Mouse (Mus musculus): Measurements from ENCODE around the gene Pomgnt1. TPM values are rescaled to one million over a fixed set of nuclear protein-coding genes. Genes with fewer than 3 reads are reported as not detected.

Pomgnt1 gene
- polyA plus RNA-seq, 1 experiment from 2014 or later, result 52.8 TPM

DNA sequence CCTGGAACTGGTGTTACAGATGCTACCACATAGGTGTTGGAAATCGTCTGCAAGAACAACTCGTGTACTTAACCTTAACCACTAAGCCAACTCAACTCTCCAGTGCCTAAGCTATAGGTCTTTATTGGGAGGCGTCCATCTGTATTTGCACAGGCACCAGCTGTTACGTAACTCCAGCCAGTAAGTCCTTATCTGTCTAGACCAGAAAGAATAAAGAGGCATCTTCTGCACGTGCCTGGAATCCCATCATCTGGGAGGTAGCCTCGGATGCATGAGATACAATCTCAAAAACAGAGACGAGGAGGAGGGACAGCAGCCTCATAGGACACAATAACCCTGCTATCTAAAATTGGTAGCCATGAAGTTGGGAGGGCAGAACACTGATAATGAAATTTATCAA lies 22.7 kb upstream of the Pomgnt1 start:
- no peaks in the 10 kb centered on the region for H3K27me3 ChIP-seq
- no peak overlapping the region for H3K27ac ChIP-seq
- H3K4me3 ChIP-seq, result no peak overlapping the region
- H3K4me1 ChIP-seq, result no peaks in the 10 kb centered on the region
- H3K9ac ChIP-seq, result no peak overlapping the region
- H3K36me3 ChIP-seq (ENCODE audit: poor library complexity, severe bottlenecking), result peaks cover 92% of the 10 kb centered on the region
- no peak overlapping the region for H3K4me2 ChIP-seq
- H3K9me3 ChIP-seq (replicated peaks), result no peaks in the 10 kb centered on the region
- no peak for ATAC-seq
- 91% methylated on average over 7 of the region's 7 CpGs for WGBS

GRCm38 (mm10) chr4:116105278-116105677 lies 18.4 kb upstream of the Pomgnt1 start:
- H3K27me3 ChIP-seq, result no peaks in the 10 kb centered on the region

DNA sequence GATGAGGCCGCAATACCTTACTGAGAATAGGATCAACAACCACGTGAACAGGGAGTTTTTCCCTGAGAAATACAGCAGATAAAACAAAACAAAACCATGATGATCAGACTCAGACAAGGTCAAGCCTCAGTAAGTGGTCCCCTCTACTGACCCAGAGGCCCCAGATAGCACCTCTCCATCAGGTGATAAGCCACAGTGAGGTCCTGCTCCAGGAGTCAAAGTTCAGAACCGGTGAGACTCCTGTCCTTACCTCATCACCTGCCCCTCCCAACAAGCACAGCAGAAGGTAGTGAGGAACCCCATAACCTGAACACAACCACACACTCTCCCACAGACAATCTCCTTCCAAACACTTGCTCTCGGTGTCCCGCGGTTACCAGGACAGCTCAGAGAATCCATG lies 12.9 kb upstream of the Pomgnt1 start:
- Histone ChIP-seq H3K4me1 (no peaks in the 10 kb centered on the region), H3K4me3 (no peak overlapping the region), H3K27me3 (no peaks in the 10 kb centered on the region), H3K27ac (no peak overlapping the region), H3K4me2 (no peak overlapping the region), H3K9me3 (replicated peaks) (no peaks in the 10 kb centered on the region), H3K36me3 (ENCODE audit: poor library complexity, severe bottlenecking) (peaks cover 53% of the 10 kb centered on the region), H3K9ac (no peak overlapping the region)
- no peak for ATAC-seq
- 94% methylated on average over 6 of the region's 6 CpGs for WGBS

More at GRCm38 (mm10) chr4:116105278-116105677, 18.4 kb upstream of the Pomgnt1 start:
- no peak for ATAC-seq
- H3K4me1 ChIP-seq, result no peaks in the 10 kb centered on the region
- no peak overlapping the region for H3K27ac ChIP-seq
- no peak overlapping the region for H3K9ac ChIP-seq
- 97% methylated on average over 5 of the region's 5 CpGs for WGBS
- H3K9me3 ChIP-seq (replicated peaks), result no peaks in the 10 kb centered on the region
- H3K4me3 ChIP-seq, result no peak overlapping the region
- H3K4me2 ChIP-seq, result no peak overlapping the region
- peaks cover 70% of the 10 kb centered on the region for H3K36me3 ChIP-seq (ENCODE audit: poor library complexity, severe bottlenecking)

- Histone ChIP-seq H3K9ac (no peak overlapping the region), H3K4me2 (no peak overlapping the region), H3K27me3 (no peaks in the 10 kb centered on the region), H3K4me1 (no peaks in the 10 kb centered on the region), H3K36me3 (ENCODE audit: poor library complexity, severe bottlenecking) (peaks cover 55% of the 10 kb centered on the region), H3K9me3 (replicated peaks) (no peaks in the 10 kb centered on the region), H3K4me3 (no peak overlapping the region), H3K27ac (no peak overlapping the region)
- no peak for ATAC-seq
- WGBS, result 46% methylated on average over 2 of the region's 2 CpGs
Measured at GRCm38 (mm10) chr4:116111486-116111885, 12.2 kb upstream of the Pomgnt1 start.

- Histone ChIP-seq H3K9ac (peak overlapping the region; percentile 73), H3K4me2 (peak overlapping the region; percentile 62), H3K9me3 (replicated peaks) (no peaks in the 10 kb centered on the region), H3K36me3 (ENCODE audit: poor library complexity, severe bottlenecking) (peaks cover 23% of the 10 kb centered on the region; the same call in 1 of the 2 replicates), H3K27ac (no peak overlapping the region), H3K4me3 (peak overlapping the region; percentile 58), H3K4me1 (peaks cover 27% of the 10 kb centered on the region), H3K27me3 (no peaks in the 10 kb centered on the region)
- 0% methylated on average over 1 of the region's 1 CpGs for WGBS
- no peak for ATAC-seq
Measured at GRCm38 (mm10) chr4:116122762-116123161, 878 bp upstream of the Pomgnt1 start.

- H3K4me3 ChIP-seq, result no peak overlapping the region
- ATAC-seq, result no peak
- 93% methylated on average over 4 of the region's 4 CpGs for WGBS
Measured at GRCm38 (mm10) chr4:116125803-116126386, 2.3 kb downstream of the Pomgnt1 start.

GRCm38 (mm10) chr4:116127956-116128355 lies 4.3 kb downstream of the Pomgnt1 start:
- ATAC-seq, result no peak
- no peak overlapping the region for H3K27ac ChIP-seq
- 68% methylated on average over 6 of the region's 6 CpGs for WGBS

More at GRCm38 (mm10) chr4:116125803-116126386, 2.3 kb downstream of the Pomgnt1 start:
- H3K4me2 ChIP-seq, result no peak overlapping the region
- H3K27ac ChIP-seq, result no peak overlapping the region
- H3K36me3 ChIP-seq (ENCODE audit: poor library complexity, severe bottlenecking), result no peaks in the 10 kb centered on the region; the same call in 1 of the 2 replicates
- no peaks in the 10 kb centered on the region for H3K27me3 ChIP-seq
- no peak overlapping the region for H3K9ac ChIP-seq
- peaks cover 27% of the 10 kb centered on the region for H3K4me1 ChIP-seq
- H3K9me3 ChIP-seq (replicated peaks), result no peaks in the 10 kb centered on the region

GRCm38 (mm10) chr4:116133126-116133525 lies 9.5 kb downstream of the Pomgnt1 start:
- ATAC-seq, result no peak
- Histone ChIP-seq H3K4me1 (no peaks in the 10 kb centered on the region), H3K4me2 (no peak overlapping the region), H3K9ac (no peak overlapping the region), H3K27me3 (no peaks in the 10 kb centered on the region), H3K4me3 (no peak overlapping the region), H3K9me3 (replicated peaks) (no peaks in the 10 kb centered on the region), H3K27ac (no peak overlapping the region), H3K36me3 (ENCODE audit: poor library complexity, severe bottlenecking) (no peaks in the 10 kb centered on the region)
- WGBS, result 91% methylated on average over 4 of the region's 4 CpGs

More at GRCm38 (mm10) chr4:116127956-116128355, 4.3 kb downstream of the Pomgnt1 start:
- Histone ChIP-seq H3K9me3 (replicated peaks) (no peaks in the 10 kb centered on the region), H3K27me3 (no peaks in the 10 kb centered on the region), H3K4me2 (no peak overlapping the region), H3K9ac (no peak overlapping the region), H3K4me1 (peaks cover 16% of the 10 kb centered on the region), H3K36me3 (ENCODE audit: poor library complexity, severe bottlenecking) (no peaks in the 10 kb centered on the region), H3K4me3 (no peak overlapping the region)

DNA sequence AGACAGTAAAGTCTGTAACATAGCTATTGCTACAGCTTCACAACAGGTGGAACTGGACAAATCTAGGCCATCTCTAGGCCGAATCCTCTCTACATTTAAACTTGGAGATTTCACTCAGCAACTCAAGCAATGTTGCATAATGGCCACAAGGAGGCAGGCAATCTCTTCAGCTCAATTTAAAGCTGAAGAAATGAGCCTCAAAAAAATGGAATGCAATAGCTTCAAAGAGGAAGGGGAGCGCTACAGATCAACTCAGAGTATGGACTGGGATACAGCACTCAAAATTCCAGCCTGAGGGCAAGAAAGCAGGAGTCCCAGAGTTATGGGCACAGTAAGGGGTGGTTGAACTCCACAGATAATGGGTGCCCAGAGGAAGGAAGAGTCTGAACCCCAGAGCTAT lies 11.3 kb downstream of the Pomgnt1 start:
- H3K4me3 ChIP-seq, result no peak overlapping the region
- WGBS, result 35% methylated on average over 2 of the region's 2 CpGs
- ATAC-seq, result 0 out of 2 replicates have a peak, but pooled peaks have one; percentile 38
- H3K4me1 ChIP-seq, result no peaks in the 10 kb centered on the region
- no peaks in the 10 kb centered on the region for H3K27me3 ChIP-seq
- no peaks in the 10 kb centered on the region for H3K9me3 ChIP-seq (replicated peaks)
- H3K9ac ChIP-seq, result no peak overlapping the region
- H3K36me3 ChIP-seq (ENCODE audit: poor library complexity, severe bottlenecking), result no peaks in the 10 kb centered on the region
- no peak overlapping the region for H3K27ac ChIP-seq
- H3K4me2 ChIP-seq, result no peak overlapping the region

GRCm38 (mm10) chr4:116137421-116137996 lies 13.9 kb downstream of the Pomgnt1 start:
- H3K4me3 ChIP-seq, result no peak overlapping the region

GRCm38 (mm10) chr4:116140801-116141574 lies 17.3 kb downstream of the Pomgnt1 start:
- no peaks in the 10 kb centered on the region for H3K9me3 ChIP-seq (replicated peaks)
- H3K27ac ChIP-seq, result no peak overlapping the region
- H3K4me1 ChIP-seq, result peaks cover 18% of the 10 kb centered on the region
- no peak overlapping the region for H3K9ac ChIP-seq
- peaks cover 9% of the 10 kb centered on the region for H3K27me3 ChIP-seq
- no peaks in the 10 kb centered on the region for H3K36me3 ChIP-seq (ENCODE audit: poor library complexity, severe bottlenecking)
- H3K4me2 ChIP-seq, result no peak overlapping the region
- 86% methylated on average over 7 of the region's 7 CpGs for WGBS
- H3K4me3 ChIP-seq, result no peak overlapping the region
- no peak for ATAC-seq

More at GRCm38 (mm10) chr4:116137421-116137996, 13.9 kb downstream of the Pomgnt1 start:
- no peak overlapping the region for H3K27ac ChIP-seq
- H3K27me3 ChIP-seq, result no peaks in the 10 kb centered on the region
- no peaks in the 10 kb centered on the region for H3K4me1 ChIP-seq
- H3K4me2 ChIP-seq, result no peak overlapping the region
- H3K9me3 ChIP-seq (replicated peaks), result no peaks in the 10 kb centered on the region
- no peak overlapping the region for H3K9ac ChIP-seq
- WGBS, result 57% methylated on average over 13 of the region's 13 CpGs
- ATAC-seq, result no peak
- no peaks in the 10 kb centered on the region for H3K36me3 ChIP-seq (ENCODE audit: poor library complexity, severe bottlenecking)

DNA sequence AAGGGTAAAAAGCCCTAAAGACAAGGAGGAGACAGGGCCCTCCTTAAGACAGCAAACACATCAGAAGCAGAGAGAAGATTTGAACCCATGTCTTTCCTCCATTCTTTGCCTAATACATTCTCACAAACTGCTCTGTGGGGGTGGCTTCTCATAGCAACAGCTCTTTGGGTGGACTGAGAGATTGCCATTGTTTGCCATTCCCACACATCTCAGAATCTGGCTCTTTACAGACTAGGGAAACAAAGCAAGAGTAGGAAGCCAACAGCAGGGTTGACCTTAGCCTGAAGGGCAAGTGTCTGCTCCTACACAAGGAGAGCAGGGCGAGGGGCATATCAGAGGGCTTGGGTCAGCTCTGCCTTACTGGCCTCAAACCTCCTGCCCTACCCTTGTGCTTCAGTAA lies 18.1 kb downstream of the Pomgnt1 start:
- no peak overlapping the region for H3K4me3 ChIP-seq
- no peak overlapping the region for H3K27ac ChIP-seq
- H3K9me3 ChIP-seq (replicated peaks), result no peaks in the 10 kb centered on the region
- H3K4me2 ChIP-seq, result no peak overlapping the region
- ATAC-seq, result no peak
- no peak overlapping the region for H3K9ac ChIP-seq
- H3K27me3 ChIP-seq, result peaks cover 9% of the 10 kb centered on the region
- peaks cover 18% of the 10 kb centered on the region for H3K4me1 ChIP-seq
- no peaks in the 10 kb centered on the region for H3K36me3 ChIP-seq (ENCODE audit: poor library complexity, severe bottlenecking)
- WGBS, result 79% methylated on average over 1 of the region's 1 CpGs

Data from forebrain, embryonic 13.5 days (tissue).